Mouse (Mus musculus): ENCODE measurements at regions not wholly inside any gene's neighbourhood (a gene's known extent, or its start where the extent isn't known, plus 50 kb on each side); places are given as distances from the start of the nearest gene placed in this dataset.

- DNase-seq = no peak
Measured at GRCm38 (mm10) chr13:44207400-44208005, 422.9 kb downstream of the Cd83 start.

GRCm38 (mm10) chr13:44209036-44209435 is 424.5 kb downstream of the Cd83 start:
- no peak for DNase-seq

GRCm38 (mm10) chr13:44210123-44210522 is 425.5 kb downstream of the Cd83 start:
- no peak for DNase-seq

GRCm38 (mm10) chr13:44212356-44212755 is 427.8 kb downstream of the Cd83 start:
- DNase-seq = no peak

- DNase-seq = peak; percentile 43 to 53
Measured at GRCm38 (mm10) chr13:44212936-44213335, 428.4 kb downstream of the Cd83 start.

GRCm38 (mm10) chr13:44218266-44218665 is 433.7 kb downstream of the Cd83 start:
- DNase-seq = no peak

- peak in 1 of 2 experiments; percentile 19 for DNase-seq
Measured at GRCm38 (mm10) chr13:44221721-44222120, 437.1 kb downstream of the Cd83 start.

- DNase-seq = peak in 1 of 2 experiments; percentile 24
Measured at GRCm38 (mm10) chr13:44222335-44222734, 437.8 kb downstream of the Cd83 start.

- no peak for DNase-seq
Measured at GRCm38 (mm10) chr13:44227706-44228459, 443.3 kb downstream of the Cd83 start.

GRCm38 (mm10) chr13:44228540-44229135 is 444.1 kb downstream of the Cd83 start:
- no peak for DNase-seq

- DNase-seq = no peak
Measured at GRCm38 (mm10) chr13:44229136-44229611, 444.6 kb downstream of the Cd83 start.

GRCm38 (mm10) chr13:44231403-44231802 is 446.8 kb downstream of the Cd83 start:
- no peak for DNase-seq

- no peak for DNase-seq
Measured at GRCm38 (mm10) chr13:44231868-44232715, 447.5 kb downstream of the Cd83 start.

- DNase-seq = no peak
Measured at GRCm38 (mm10) chr13:44232716-44233051, 448.1 kb downstream of the Cd83 start.

GRCm38 (mm10) chr13:44234241-44234640 is 449.7 kb downstream of the Cd83 start:
- no peak for DNase-seq

GRCm38 (mm10) chr13:44235236-44235635 is 450.7 kb downstream of the Cd83 start:
- no peak for DNase-seq

GRCm38 (mm10) chr13:44235941-44236340 is 451.4 kb downstream of the Cd83 start:
- DNase-seq = no peak

GRCm38 (mm10) chr13:44238308-44238707 is 453.7 kb downstream of the Cd83 start:
- peak; percentile 47 to 67 for DNase-seq

- DNase-seq = no peak
Measured at GRCm38 (mm10) chr13:44243211-44243610, 458.6 kb downstream of the Cd83 start.

- no peak for DNase-seq
Measured at GRCm38 (mm10) chr13:44246714-44247251, 462.2 kb downstream of the Cd83 start.

- no peak for DNase-seq
Measured at GRCm38 (mm10) chr13:44247861-44248260, 463.3 kb downstream of the Cd83 start.

GRCm38 (mm10) chr13:44248401-44248800 is 463.8 kb downstream of the Cd83 start:
- no peak for DNase-seq

GRCm38 (mm10) chr13:44249119-44249518 is 464.5 kb downstream of the Cd83 start:
- DNase-seq = no peak
